Mouse (Mus musculus) cortical plate, adult 2 months (tissue): ENCODE measurements at regions not wholly inside any gene's neighbourhood (a gene's known extent, or its start where the extent isn't known, plus 50 kb on each side); places are given as distances from the start of the nearest gene placed in this dataset.

ENCODE experiments used
- CTCF ChIP-seq: fragments of 200-500 bp; IDR thresholded peaks from 2 replicates; pipeline ENCODE4 v1.5.1; 2011; ENCODE audit warnings: mild to moderate bottlenecking, control low read depth, low read length; ENCODE audit not compliant: insufficient read depth; ENCODE audit errors: extremely low read depth
- POLR2A ChIP-seq: fragments of 200-500 bp; IDR thresholded peaks from 2 replicates; pipeline ENCODE4 v1.6.1; 2011; ENCODE audit warnings: mild to moderate bottlenecking, low read length, control low read depth; ENCODE audit not compliant: insufficient read depth; ENCODE audit errors: extremely low read depth

DNA sequence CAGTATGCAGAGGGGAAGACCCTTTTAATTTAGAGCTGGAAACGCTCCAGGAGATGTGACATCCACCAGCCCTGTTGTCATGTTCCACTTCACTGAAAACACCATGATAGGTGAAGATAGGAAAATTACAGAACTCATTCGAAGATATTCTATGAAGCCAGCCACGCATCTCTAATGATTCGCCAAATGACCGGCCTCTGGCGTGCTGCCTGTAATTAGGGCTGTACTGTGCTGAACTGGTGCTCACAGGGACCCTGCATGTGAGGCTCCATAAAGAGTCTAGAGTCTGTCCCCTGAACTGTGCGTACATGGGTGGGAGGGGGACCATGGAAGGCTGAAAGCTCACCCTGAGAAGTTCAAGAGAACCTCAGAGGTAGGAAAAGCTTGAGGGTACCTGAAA, 53.6 kb upstream of the Kazn start:
- no peak for TF ChIP-seq CTCF
- no peak for TF ChIP-seq POLR2A
